Mouse (Mus musculus): ENCODE data around the gene Acp5. TPM values are rescaled to one million over a fixed set of nuclear protein-coding genes. Genes with fewer than 3 reads are reported as not detected.
"Not testable (repeated sequence)": the region's sequence is repeated elsewhere in the genome, so short reads cannot be mapped to it uniquely, and the experiment has no call there.

Gene Acp5
- polyA plus RNA-seq, 1 experiment from 2014 or later = 17.8 TPM

DNA sequence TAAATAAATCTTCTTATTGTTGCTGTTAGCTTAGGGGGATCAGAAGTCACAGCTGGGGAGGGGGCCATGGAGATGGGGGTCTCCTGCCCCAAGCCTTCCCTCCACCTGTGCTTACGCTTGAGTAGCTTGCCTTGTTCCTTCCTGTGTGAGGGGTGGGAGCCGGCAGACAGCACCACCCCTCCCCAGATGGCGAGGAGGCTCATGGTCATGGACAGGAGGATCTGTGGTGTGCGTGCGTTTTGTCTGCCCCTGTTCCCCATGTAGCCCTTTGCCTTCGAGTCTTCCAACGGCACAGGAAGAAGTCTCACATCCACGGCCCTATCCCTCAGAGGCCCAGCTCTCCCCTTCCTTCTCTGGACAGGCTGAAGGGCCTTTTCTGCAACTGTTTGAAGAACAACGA, 26.8 kb upstream of the Acp5 start:
- H3K9me3 ChIP-seq (ENCODE audit: control insufficient read depth, low read length) = no peaks in the 10 kb centered on the region; the same call in none of the 2 replicates
- H3K4me1 ChIP-seq (replicated peaks; ENCODE audit: control insufficient read depth, insufficient read depth, low read length) = peaks cover 2% of the 10 kb centered on the region; the same call in 1 of the 2 replicates
- ATAC-seq (replicated peaks; ENCODE audit: low FRiP score) (no peak), DNase-seq (ENCODE audit: low spot score) (no peak)
- 82% methylated on average over 9 of the region's 9 CpGs for WGBS
- H3K4me3 ChIP-seq (ENCODE audit: low read depth, low read length) = no peak overlapping the region
- H3K27me3 ChIP-seq (ENCODE audit: control insufficient read depth, insufficient read depth, low read length) = no peaks in the 10 kb centered on the region
- H3K9ac ChIP-seq (ENCODE audit: low read length) = no peak overlapping the region
- no peaks in the 10 kb centered on the region for H3K36me3 ChIP-seq (ENCODE audit: control insufficient read depth, insufficient read depth, low read length)
- no peak overlapping the region for H3K27ac ChIP-seq (ENCODE audit: low read depth, low read length)
- H3K4me2 ChIP-seq (ENCODE audit: low read depth, low read length, severe bottlenecking) = no peak overlapping the region

GRCm38 (mm10) chr9:22161299-22161698, 25.8 kb upstream of the Acp5 start:
- Histone ChIP-seq H3K4me1 (replicated peaks; ENCODE audit: control insufficient read depth, insufficient read depth, low read length) (peaks cover 2% of the 10 kb centered on the region; the same call in 1 of the 2 replicates), H3K4me2 (ENCODE audit: low read depth, low read length, severe bottlenecking) (no peak overlapping the region), H3K27me3 (ENCODE audit: control insufficient read depth, insufficient read depth, low read length) (no peaks in the 10 kb centered on the region), H3K9ac (ENCODE audit: low read length) (no peak overlapping the region), H3K4me3 (ENCODE audit: low read depth, low read length) (no peak overlapping the region), H3K36me3 (ENCODE audit: control insufficient read depth, insufficient read depth, low read length) (no peaks in the 10 kb centered on the region), H3K9me3 (ENCODE audit: control insufficient read depth, low read length) (no peaks in the 10 kb centered on the region), H3K27ac (ENCODE audit: low read depth, low read length) (no peak overlapping the region)
- 37% methylated on average over 6 of the region's 6 CpGs for WGBS
- no peak for DNase-seq (ENCODE audit: low spot score)
- no peak for ATAC-seq (replicated peaks; ENCODE audit: low FRiP score)

DNA sequence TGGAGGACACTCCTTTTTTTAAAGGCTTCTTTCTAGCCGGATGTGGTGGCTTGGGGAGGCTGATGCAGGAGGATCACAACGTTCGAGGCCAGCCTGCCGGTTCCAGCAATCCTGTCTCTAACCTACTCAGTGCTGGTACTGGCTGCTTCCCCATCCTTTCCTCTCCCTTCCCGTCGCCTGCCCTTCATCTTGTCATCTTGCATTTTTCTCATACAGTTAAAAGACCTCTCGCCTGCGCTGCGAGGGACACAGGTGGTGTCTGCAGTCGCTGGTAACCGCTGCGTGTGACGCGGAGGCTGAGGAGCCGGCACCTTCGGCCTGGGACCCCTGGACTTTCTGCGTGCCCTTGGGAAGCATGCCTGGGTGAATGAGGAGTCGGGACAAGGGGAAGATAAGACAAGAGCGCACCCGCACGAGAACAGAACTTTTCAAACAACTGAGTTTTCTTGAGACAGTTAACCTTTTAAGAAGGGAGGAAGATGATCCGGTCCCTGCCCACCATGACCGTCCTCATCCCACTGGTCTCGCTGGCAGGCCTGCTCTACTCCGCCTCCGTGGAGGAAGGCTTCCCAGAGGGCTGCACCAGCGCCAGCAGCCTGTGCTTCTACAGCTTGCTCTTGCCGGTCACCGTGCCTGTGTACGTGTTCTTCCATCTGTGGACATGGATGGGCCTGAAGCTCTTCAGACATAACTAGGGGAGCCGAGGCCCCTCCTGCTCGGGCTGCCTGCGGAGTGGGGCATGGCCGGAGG, 22.2 kb upstream of the Acp5 start:
- no peaks in the 10 kb centered on the region for H3K27me3 ChIP-seq (ENCODE audit: control insufficient read depth, insufficient read depth, low read length)
- DNase-seq (ENCODE audit: low spot score) (no peak), ATAC-seq (replicated peaks; ENCODE audit: low FRiP score) (no peak)
- peak overlapping the region; percentile 66 for H3K4me3 ChIP-seq (ENCODE audit: low read depth, low read length)
- H3K27ac ChIP-seq (ENCODE audit: low read depth, low read length) = no peak overlapping the region
- no peaks in the 10 kb centered on the region for H3K9me3 ChIP-seq (ENCODE audit: control insufficient read depth, low read length)
- H3K4me2 ChIP-seq (ENCODE audit: low read depth, low read length, severe bottlenecking) = peak overlapping the region; percentile 78
- H3K36me3 ChIP-seq (ENCODE audit: control insufficient read depth, insufficient read depth, low read length) = no peaks in the 10 kb centered on the region
- peaks cover 2% of the 10 kb centered on the region; the same call in 1 of the 2 replicates for H3K4me1 ChIP-seq (replicated peaks; ENCODE audit: control insufficient read depth, insufficient read depth, low read length)
- 77% methylated on average over 34 of the region's 34 CpGs for WGBS
- H3K9ac ChIP-seq (ENCODE audit: low read length) = peak overlapping the region; percentile 76

GRCm38 (mm10) chr9:22156497-22157245, 21.2 kb upstream of the Acp5 start, which contains the start of gene Pigyl:
TSS of gene Pigyl (plus strand) at chr9:22156846.
- ATAC-seq (replicated peaks; ENCODE audit: low FRiP score) (peak; percentile 99), DNase-seq (ENCODE audit: low spot score) (peak; percentile 99)
- peak within 1 kb of the TSS; percentile 66 for H3K4me3 ChIP-seq (ENCODE audit: low read depth, low read length)
- H3K27ac ChIP-seq (ENCODE audit: low read depth, low read length) = peak within 1 kb of the TSS; percentile 59; the same call in 1 of the 2 replicates
- peak within 1 kb of the TSS; percentile 78 for H3K4me2 ChIP-seq (ENCODE audit: low read depth, low read length, severe bottlenecking)
- H3K9ac ChIP-seq (ENCODE audit: low read length) = peak within 1 kb of the TSS; percentile 76
- WGBS = under 1% methylated on average over 65 of the region's 65 CpGs
- no peaks in the 10 kb centered on the region for H3K9me3 ChIP-seq (ENCODE audit: control insufficient read depth, low read length)
- H3K27me3 ChIP-seq (ENCODE audit: control insufficient read depth, insufficient read depth, low read length) = no peaks in the 10 kb centered on the region
- H3K36me3 ChIP-seq (ENCODE audit: control insufficient read depth, insufficient read depth, low read length) = no peaks in the 10 kb centered on the region
- H3K4me1 ChIP-seq (replicated peaks; ENCODE audit: control insufficient read depth, insufficient read depth, low read length) = peaks cover 2% of the 10 kb centered on the region; the same call in 1 of the 2 replicates

- H3K4me3 ChIP-seq (ENCODE audit: low read depth, low read length) = no peak overlapping the region
- WGBS = 32% methylated on average over 10 of the region's 10 CpGs
- no peaks in the 10 kb centered on the region for H3K27me3 ChIP-seq (ENCODE audit: control insufficient read depth, insufficient read depth, low read length)
- H3K9me3 ChIP-seq (ENCODE audit: control insufficient read depth, low read length) = no peaks in the 10 kb centered on the region
- ATAC-seq (replicated peaks; ENCODE audit: low FRiP score) (no peak), DNase-seq (ENCODE audit: low spot score) (peak; percentile 75)
- peak overlapping the region; percentile 24; the same call in 1 of the 2 replicates for H3K4me2 ChIP-seq (ENCODE audit: low read depth, low read length, severe bottlenecking)
- no peak overlapping the region for H3K27ac ChIP-seq (ENCODE audit: low read depth, low read length)
- H3K36me3 ChIP-seq (ENCODE audit: control insufficient read depth, insufficient read depth, low read length) = no peaks in the 10 kb centered on the region
- no peak overlapping the region for H3K9ac ChIP-seq (ENCODE audit: low read length)
- peaks cover 2% of the 10 kb centered on the region; the same call in 1 of the 2 replicates for H3K4me1 ChIP-seq (replicated peaks; ENCODE audit: control insufficient read depth, insufficient read depth, low read length)
These were observed 20.1 kb upstream of the Acp5 start for GRCm38 (mm10) chr9:22155614-22156013.

DNA sequence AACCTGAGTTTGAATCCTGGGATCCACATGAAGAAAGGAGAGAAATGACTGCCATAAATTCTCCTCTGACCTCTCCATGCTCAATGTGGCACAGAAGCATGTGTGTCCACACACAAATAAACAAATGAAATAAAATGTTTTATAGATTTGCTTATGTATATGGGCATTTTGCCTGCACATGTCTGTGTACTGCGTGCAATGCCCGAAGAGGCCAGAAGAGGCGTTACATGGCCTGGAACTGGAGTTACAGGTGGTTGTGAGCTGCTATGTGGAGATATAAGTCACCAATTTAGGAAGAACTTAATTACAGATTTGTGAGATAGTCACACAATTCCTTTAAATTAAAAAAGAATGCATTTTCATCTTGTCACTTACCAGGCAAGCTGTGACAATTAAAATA, 18.3 kb upstream of the Acp5 start:
- Histone ChIP-seq H3K27me3 (ENCODE audit: control insufficient read depth, insufficient read depth, low read length) (no peaks in the 10 kb centered on the region), H3K4me3 (ENCODE audit: low read depth, low read length) (no peak overlapping the region), H3K9ac (ENCODE audit: low read length) (no peak overlapping the region), H3K9me3 (ENCODE audit: control insufficient read depth, low read length) (no peaks in the 10 kb centered on the region; the same call in 1 of the 2 replicates), H3K4me2 (ENCODE audit: low read depth, low read length, severe bottlenecking) (no peak overlapping the region), H3K4me1 (replicated peaks; ENCODE audit: control insufficient read depth, insufficient read depth, low read length) (peaks cover 2% of the 10 kb centered on the region; the same call in 1 of the 2 replicates), H3K27ac (ENCODE audit: low read depth, low read length) (no peak overlapping the region), H3K36me3 (ENCODE audit: control insufficient read depth, insufficient read depth, low read length) (no peaks in the 10 kb centered on the region)
- 79% methylated on average over 3 of the region's 3 CpGs for WGBS
- ATAC-seq (replicated peaks; ENCODE audit: low FRiP score) (no peak), DNase-seq (ENCODE audit: low spot score) (no peak)

DNA sequence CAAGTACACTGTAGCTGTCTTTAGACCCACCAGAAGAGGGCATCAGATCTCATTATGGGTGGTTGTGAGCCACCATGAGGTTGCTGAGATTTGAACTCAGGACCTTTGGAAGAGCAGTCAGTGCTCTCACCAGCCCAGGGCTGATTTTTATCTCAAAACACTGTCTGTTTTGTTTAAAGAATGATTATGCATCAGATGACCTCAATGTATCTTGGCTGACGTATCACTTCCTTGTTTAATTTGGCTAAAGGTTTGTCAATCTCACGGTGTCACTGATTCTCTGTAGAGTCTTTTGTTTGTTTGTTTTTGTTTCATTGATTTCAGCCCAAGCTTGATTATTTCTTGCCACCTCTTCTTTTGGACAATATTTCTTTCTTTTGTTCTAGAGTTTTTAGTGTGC, 15.4 kb upstream of the Acp5 start:
- ATAC-seq (replicated peaks; ENCODE audit: low FRiP score) (no peak), DNase-seq (ENCODE audit: low spot score) (no peak)
- 89% methylated on average over 2 of the region's 2 CpGs for WGBS
- Histone ChIP-seq H3K4me1 (replicated peaks; ENCODE audit: control insufficient read depth, insufficient read depth, low read length) (no peaks in the 10 kb centered on the region), H3K4me2 (ENCODE audit: low read depth, low read length, severe bottlenecking) (no peak overlapping the region), H3K27ac (ENCODE audit: low read depth, low read length) (no peak overlapping the region), H3K4me3 (ENCODE audit: low read depth, low read length) (no peak overlapping the region), H3K9ac (ENCODE audit: low read length) (no peak overlapping the region), H3K27me3 (ENCODE audit: control insufficient read depth, insufficient read depth, low read length) (no peaks in the 10 kb centered on the region), H3K9me3 (ENCODE audit: control insufficient read depth, low read length) (no peaks in the 10 kb centered on the region; the same call in 1 of the 2 replicates), H3K36me3 (ENCODE audit: control insufficient read depth, insufficient read depth, low read length) (no peaks in the 10 kb centered on the region)

GRCm38 (mm10) chr9:22150249-22150693, 14.8 kb upstream of the Acp5 start:
- H3K9ac ChIP-seq (ENCODE audit: low read length) = not testable (repeated sequence)
- WGBS = 86% methylated on average over 7 of the region's 7 CpGs

More at GRCm38 (mm10) chr9:22150249-22150693, 14.8 kb upstream of the Acp5 start:
- not testable (repeated sequence) for DNase-seq (ENCODE audit: low spot score); H3K9me3 ChIP-seq (ENCODE audit: control insufficient read depth, low read length); H3K4me2 ChIP-seq (ENCODE audit: low read depth, low read length, severe bottlenecking); H3K27ac ChIP-seq (ENCODE audit: low read depth, low read length); H3K4me1 ChIP-seq (replicated peaks; ENCODE audit: control insufficient read depth, insufficient read depth, low read length); H3K4me3 ChIP-seq (ENCODE audit: low read depth, low read length); H3K36me3 ChIP-seq (ENCODE audit: control insufficient read depth, insufficient read depth, low read length); H3K27me3 ChIP-seq (ENCODE audit: control insufficient read depth, insufficient read depth, low read length); ATAC-seq (replicated peaks; ENCODE audit: low FRiP score)
